Mouse (Mus musculus): ENCODE measurements around the gene 2310039H08Rik.

The 2310039H08Rik gene

DNA sequence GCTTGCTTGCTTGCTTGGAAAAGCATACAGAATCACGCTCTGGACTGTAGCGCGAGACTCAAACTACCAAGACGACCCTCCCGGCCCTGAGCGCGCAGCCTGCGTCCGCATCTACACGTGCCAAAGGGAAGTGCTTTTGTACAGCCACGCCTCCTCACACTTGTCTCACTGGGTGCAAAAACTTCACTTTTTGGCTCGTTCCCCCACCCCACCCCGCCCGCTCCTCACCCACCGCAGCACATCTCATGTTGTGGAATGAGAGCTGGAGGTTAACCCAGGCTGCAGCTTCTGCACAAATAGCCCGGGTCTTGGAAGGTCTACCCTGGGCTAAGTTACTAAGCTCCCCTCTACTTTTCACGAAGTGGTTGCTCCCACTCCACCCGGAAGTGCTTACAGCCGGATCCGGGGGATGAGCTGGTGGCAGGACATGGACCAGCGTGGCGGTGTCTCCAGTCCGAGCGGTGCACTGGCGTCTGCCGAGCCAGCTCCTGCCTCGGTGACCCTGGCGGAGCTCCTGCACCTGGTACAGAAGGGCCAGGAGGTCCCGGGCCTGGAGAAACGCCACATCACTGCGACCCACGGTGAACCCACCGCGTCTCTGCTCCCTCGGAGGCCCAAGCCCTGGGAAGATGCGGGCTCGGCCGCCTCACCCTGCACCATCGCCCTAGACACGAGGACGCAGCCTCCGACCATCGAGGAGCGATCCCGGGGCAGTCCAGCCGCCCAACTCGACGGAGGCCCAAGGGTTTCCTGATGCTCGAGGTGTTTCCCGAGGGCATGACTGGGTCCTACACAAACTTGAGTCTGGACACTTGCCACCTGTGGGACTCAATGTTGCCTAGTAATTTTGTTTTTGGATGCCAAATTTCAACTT, at the start of gene 2310039H08Rik:
Gene 2310039H08Rik, plus strand, starts transcription at position 232 of the 874 bp plus-strand sequence.
- DNase-seq (ENCODE audit: low spot score): peak; percentile 85

DNA sequence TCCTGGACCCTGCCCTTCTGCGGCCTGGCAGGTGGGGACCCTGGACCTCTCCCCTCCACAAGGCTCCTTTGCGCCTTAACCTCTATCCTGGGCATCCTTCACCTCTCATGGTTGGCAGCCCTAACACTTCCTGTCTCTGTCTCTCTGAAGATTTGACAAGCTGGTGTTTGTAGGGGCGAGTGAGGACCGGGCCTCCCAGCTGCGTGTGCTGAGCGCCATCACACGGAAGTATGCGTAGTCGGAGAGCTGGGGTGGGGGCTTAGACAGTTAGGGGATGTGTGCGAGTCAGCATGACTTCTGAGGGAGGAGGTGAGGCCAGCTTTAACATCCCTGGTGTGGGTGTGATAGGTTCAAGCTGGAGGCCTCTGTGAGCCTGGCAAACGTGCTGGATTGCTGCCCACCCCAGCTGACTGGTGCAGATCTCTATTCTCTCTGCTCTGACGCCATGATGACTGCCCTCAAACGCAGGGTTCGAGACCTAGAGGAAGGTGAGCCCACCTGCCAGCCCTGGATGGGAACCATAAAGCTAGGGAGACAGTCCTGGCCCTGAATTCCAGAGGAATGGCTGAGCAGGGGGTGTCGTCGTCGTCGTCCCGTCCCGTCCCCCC, 47.9 kb upstream of the 2310039H08Rik start:
- no peak for DNase-seq (ENCODE audit: low spot score)

DNA sequence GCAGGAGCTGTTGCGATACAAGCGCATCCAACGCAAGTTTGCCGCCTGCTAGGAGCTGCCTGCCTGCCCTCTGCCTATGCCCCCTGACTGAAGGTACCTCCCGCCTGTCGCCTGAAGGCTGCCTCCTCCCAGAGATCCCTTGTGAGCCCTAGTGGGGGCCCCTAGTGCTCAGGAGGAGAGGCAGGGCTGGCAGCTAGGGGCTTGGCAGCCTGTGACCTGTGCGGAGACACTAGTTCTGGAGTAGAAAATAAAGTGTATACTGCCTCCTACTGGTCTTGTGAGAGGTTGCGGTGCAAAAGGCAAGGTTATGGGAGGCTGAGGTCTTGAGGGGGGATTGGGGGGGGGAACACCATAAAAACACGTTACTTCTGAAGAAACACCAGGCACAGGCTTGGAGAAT, 47.2 kb upstream of the 2310039H08Rik start:
- no peak for DNase-seq (ENCODE audit: low spot score)

GRCm38 (mm10) chr17:46725731-46726645, 46.4 kb upstream of the 2310039H08Rik start:
- DNase-seq (ENCODE audit: low spot score): no peak

DNA sequence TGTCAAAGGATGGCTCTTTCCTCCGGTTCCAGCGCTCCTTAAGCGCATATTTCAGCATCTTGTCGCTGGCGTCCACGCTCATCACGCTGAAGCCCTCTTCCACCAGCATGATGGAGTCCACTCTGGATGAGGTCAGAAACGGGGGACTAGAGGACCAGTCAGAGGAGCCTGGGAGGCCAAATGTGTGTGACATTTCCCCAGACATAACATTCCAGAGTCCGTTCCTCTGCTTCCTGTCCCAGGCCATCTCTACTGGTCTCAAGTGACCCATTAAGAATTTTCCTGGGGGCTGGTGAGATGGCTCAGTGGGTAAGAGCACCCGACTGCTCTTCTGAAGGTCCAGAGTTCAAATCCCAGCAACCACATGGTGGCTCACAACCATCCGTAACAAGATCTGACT, 45.2 kb upstream of the 2310039H08Rik start:
- no peak for DNase-seq (ENCODE audit: low spot score)

DNA sequence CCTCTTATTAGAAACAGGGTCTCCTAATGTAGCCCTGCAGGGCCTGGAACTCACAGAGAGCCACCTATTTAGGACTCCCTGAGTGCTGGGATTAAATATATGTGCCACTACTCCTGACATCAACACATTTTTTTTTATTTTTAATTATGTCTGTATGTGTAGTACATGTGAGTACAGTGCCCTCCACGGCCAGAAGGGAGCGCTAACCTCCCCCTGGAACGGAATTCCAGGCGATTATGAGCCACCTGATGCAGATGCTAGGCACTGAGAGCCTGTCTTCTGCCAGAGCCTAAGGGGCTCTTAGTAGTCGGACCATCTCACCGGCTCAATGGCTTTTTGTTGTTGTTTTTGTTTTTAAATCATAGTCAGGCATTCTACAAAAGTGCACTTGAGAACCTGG, 44.4 kb upstream of the 2310039H08Rik start:
- DNase-seq (ENCODE audit: low spot score): no peak

- DNase-seq (ENCODE audit: low spot score): no peak
Measured at GRCm38 (mm10) chr17:46728496-46728895, 43.9 kb upstream of the 2310039H08Rik start.

- no peak for DNase-seq (ENCODE audit: low spot score)
Measured at GRCm38 (mm10) chr17:46728904-46729318, 43.5 kb upstream of the 2310039H08Rik start, which contains the start of gene Gnmt. Gnmt (minus strand) TSS chr17:46729168.

- DNase-seq (ENCODE audit: low spot score): no peak
Measured at GRCm38 (mm10) chr17:46734055-46734454, 38.4 kb upstream of the 2310039H08Rik start.

DNA sequence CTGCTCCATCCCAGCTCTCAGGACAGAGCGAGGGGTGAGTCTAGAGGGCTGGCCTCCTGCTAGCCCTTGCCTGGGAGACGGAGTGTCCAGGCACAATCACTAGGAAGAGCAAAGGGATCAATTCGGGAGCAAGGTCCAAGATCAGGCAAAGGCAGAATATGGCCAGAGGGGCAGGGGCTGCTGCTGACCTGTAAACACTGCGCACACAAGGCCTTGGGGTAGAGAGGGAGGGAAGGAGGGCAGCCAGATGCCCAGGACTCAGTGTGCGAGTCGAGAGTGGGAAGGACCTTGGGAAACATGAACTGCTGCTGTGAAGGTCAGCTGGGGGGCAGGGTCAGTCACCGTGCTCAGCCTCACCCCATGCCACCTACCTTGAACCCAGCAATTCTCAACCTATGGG, 37.1 kb upstream of the 2310039H08Rik start:
- no peak for DNase-seq (ENCODE audit: low spot score)

- no peak for DNase-seq (ENCODE audit: low spot score)
Measured at GRCm38 (mm10) chr17:46736160-46736559, 36.3 kb upstream of the 2310039H08Rik start.

DNA sequence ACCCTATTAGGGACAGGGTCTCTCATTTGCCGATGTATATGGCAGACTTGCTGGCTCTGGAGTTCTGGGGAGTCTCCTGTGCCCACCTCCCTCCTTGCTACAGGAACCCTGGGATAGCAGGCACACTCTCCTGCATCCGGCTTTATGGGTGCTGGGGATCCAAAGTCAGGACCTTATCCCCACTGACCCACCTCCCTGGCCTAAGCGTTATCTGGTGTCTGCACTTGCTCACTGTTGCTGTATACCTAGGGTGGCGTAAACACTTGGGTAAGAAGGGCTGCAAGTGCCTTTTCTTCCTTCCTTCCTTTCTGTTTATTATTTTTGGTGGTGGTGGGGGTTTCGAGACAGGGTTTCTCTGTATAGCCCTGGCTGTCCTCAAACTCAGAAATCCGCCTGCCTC, 31.1 kb upstream of the 2310039H08Rik start:
- DNase-seq (ENCODE audit: low spot score): no peak

- no peak for DNase-seq (ENCODE audit: low spot score)
Measured at GRCm38 (mm10) chr17:46742986-46743385, 29.4 kb upstream of the 2310039H08Rik start.

DNA sequence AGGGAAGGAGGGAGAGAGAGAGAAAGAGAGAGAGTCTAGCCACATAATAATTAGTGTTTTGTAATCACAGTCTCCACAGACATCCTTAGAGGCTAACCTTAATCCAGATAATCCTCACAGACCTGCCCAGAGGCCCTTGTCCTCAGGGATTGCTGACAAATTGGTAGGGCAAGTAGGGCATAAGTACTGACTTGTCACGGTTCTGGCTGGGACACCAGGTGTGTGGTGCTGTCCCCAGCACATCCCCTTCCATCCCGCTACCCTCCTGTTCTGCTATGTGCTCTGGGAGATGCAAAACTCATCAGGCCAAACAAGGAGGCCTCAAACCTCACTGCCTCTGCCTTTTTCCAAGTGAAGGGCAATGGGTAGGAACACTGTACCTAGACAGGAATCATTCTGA, 26.9 kb upstream of the 2310039H08Rik start:
- no peak for DNase-seq (ENCODE audit: low spot score)

GRCm38 (mm10) chr17:46747234-46747633, 25.2 kb upstream of the 2310039H08Rik start:
- no peak for DNase-seq (ENCODE audit: low spot score)

- no peak for DNase-seq (ENCODE audit: low spot score)
Measured at GRCm38 (mm10) chr17:46747806-46748205, 24.6 kb upstream of the 2310039H08Rik start.

- DNase-seq (ENCODE audit: low spot score): no peak
Measured at GRCm38 (mm10) chr17:46749282-46749681, 23.2 kb upstream of the 2310039H08Rik start.

GRCm38 (mm10) chr17:46750580-46750979, 21.9 kb upstream of the 2310039H08Rik start:
- no peak for DNase-seq (ENCODE audit: low spot score)

DNA sequence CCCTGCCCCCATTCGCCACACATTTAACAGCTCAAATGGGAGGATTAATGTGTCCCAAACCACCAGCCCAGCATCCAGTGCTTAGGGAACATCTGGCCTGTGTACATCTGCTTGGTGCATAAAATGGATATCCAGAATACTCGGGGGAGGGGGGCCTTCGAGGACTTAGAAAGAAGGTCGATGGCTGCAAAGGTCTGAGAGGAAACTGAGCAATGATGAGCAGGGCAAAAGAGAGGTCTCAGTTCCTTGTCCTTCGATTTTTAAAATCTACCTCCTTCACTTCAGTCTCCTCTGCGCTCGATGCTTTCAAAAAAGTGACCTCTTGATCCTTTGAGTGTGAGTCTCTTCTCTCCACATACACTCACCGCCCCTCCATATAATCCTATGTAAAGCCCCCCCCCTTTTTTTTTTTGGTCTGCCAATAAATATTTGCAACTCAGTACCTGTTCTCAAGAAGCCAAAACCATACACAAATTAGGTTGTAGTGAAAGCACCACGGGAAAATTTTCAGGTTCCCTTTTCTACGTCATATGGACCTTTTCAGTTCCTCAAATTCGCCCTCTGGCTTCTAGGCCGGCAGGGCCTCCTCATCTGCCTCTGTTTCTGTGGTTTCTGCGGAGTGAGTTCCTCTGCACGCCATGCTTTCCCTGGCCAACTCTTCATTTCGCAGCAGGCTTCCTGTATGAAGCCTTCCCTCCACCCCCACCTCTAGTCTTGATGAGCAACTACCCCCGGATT, 21.2 kb upstream of the 2310039H08Rik start:
- DNase-seq (ENCODE audit: low spot score): no peak

- peak; percentile 99 for DNase-seq (ENCODE audit: low spot score)
Measured at GRCm38 (mm10) chr17:46751794-46752556, 20.5 kb upstream of the 2310039H08Rik start, which contains the start of gene Cnpy3. Cnpy3 (minus strand) TSS chr17:46752214.

- no peak for DNase-seq (ENCODE audit: low spot score)
Measured at GRCm38 (mm10) chr17:46758753-46759152, 13.7 kb upstream of the 2310039H08Rik start.
